Mouse (Mus musculus): ENCODE measurements at regions not wholly inside any gene's neighbourhood (a gene's known extent, or its start where the extent isn't known, plus 50 kb on each side); places are given as distances from the start of the nearest gene placed in this dataset.

DNA sequence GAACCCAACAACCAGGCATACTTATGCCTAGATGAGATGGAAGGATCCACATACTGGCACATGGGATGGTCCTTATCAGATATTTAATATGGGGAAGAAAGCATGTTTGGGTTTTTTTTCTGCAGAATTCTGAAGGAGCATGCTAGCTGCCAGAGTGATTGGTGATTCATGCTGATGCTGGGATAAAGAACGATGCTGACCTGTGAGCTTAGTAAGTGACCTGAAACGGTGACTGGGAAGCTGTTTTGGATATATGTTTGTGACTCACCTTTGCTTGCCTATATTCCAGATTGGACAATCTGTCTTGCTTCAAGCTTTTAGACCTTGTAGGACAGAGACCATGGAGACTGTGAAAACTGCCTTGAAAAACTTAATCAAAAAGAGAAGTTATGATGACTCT, 974.8 kb downstream of the Grik2 start:
- DNase-seq, result no peak

DNA sequence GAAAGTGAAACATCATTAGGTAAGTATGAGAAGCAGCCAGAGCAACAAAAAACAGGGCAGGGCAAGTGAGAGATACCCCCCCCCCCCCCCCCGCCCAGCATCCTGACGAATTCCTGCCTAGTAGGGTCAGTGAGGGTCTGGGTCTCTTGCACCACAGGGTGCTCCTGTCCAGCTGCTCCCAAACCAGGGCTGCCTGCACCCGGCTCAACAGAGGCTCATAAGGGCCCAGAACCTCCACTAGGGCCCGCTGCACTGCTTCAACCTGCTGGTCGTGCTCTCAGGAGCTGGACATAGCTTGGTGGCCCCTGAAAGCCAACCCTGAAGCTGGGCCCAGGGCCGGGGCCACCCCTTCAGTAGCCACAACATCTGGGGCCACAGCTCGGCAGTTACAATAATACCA, 978.4 kb downstream of the Grik2 start:
- no peak for DNase-seq

DNA sequence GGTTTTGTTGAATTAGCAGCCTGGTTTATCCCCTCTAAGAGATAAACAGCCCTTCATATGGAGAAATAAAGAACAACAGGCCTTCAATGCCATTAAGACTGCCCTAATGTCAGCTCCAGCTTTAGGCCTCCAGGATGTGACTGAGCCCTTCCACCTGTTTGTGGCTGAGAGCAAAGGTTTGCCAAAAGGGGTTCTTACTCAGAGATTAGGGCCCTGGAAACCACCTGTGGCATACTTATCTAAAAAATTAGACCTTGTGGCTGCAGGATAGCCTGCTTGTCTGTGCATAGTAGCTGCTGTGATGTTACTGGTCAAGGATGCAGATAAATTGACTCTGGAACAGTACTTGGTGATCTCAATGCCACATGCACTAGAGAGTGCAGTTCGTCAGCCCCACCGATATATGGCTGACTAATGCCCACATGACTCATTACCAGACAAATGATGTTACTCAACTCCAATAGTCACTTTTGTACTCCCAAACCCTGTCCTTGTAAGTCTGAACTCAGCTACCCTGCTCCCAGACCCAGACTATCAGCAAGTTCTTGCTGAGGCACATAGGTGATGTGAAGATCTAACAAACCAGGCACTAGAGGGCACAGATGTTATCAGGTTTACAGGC, 1018.6 kb downstream of the Grik2 start:
- DNase-seq, result peak; percentile 4

DNA sequence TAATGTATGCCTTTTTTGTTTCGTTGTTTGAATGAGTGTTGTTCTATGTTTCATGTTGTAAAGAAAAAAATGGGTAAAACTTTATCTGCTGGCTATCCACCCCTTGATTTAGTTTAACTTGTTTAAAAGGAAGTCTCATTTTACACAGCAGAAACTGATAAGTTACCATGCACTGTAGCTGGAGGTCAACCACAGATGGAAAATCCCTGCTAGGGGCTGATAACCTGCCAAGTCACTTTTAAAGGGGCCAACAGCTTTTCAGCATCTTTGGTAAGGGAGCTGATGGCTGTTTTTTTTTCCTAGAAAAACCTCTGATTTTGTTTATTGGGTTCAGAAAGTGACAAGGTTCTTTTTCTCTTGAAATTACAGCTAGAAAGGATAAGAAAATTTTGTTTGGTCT, 1050.6 kb downstream of the Grik2 start:
- no peak for DNase-seq

DNA sequence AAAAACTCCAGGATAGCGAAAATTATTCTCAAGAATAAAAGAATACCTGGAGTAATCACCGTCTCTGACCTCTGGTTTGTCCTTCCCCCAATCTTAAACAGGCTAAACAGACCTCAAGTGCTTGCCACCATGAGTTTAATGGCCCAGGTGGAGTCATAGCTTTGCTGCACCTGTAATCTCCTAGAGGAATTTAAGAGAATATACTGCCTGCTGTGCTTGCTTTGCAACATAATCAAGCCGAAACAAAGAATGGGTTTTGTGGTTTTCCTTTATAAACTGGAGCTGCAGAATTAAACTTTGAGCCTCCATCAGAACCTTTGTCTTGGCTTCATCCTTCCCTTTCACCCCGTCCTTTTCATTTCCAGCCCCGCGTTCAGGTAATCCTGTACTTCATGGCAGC, 1051.7 kb downstream of the Grik2 start:
- DNase-seq, result no peak

Data from adrenal gland, adult 2 months (tissue).